Mouse (Mus musculus) gastrocnemius, postnatal 14 days (tissue): ENCODE measurements around the gene Tmigd3. TPM values are rescaled to one million over a fixed set of nuclear protein-coding genes. Genes with fewer than 3 reads are reported as not detected.

Experiments used
- total RNA-seq, 2 experiments: library from RNA; stranded (reverse); gene quantifications; 2 replicates each; pipeline ENCODE4 v1.2.3; 2021

The Tmigd3 gene
- total RNA-seq, 2 experiments from 2014 or later: not detected

Other genes starting within 250 kb of the Tmigd3 start
- gene Ddx20, start 183.3 kb upstream of the Tmigd3 start, total RNA-seq: 1 to 10 TPM; 6.7 to 7.6 TPM
- gene Inka2, start 166.3 kb upstream of the Tmigd3 start, total RNA-seq: 1 to 10 TPM; 5.7 to 8.8 TPM
- gene Rap1a, start 69.6 kb upstream of the Tmigd3 start, total RNA-seq: 100 to 1,000 TPM in 1 of 2 experiments, 10 to 100 TPM in 1; 95.3 to 107 TPM
- not detected for gene Adora3, start within 50 bp of the Tmigd3 start, total RNA-seq
- gene I830077J02Rik, start 61.8 kb downstream of the Tmigd3 start, total RNA-seq: under 1 TPM; 0.44 to 0.74 TPM
- gene Wdr77, start 88.5 kb downstream of the Tmigd3 start, total RNA-seq: 10 to 100 TPM; 30.2 to 38.2 TPM
- 100 to 1,000 TPM; 598 to 698 TPM for gene Atp5f1, start 89.2 kb downstream of the Tmigd3 start, total RNA-seq
- under 1 TPM; 0.60 to 0.86 TPM for gene Ovgp1, start 102.8 kb downstream of the Tmigd3 start, total RNA-seq
- not detected for gene Pifo, start 143.7 kb downstream of the Tmigd3 start, total RNA-seq
- under 1 TPM in 1 of 2 experiments, not detected in 1; 0.29 TPM for gene Chil5, start 161.9 kb downstream of the Tmigd3 start, total RNA-seq
- not detected for gene Chia1, start 242.3 kb downstream of the Tmigd3 start, total RNA-seq